Mouse (Mus musculus): ENCODE measurements at regions not wholly inside any gene's neighbourhood (a gene's known extent, or its start where the extent isn't known, plus 50 kb on each side); places are given as distances from the start of the nearest gene placed in this dataset.

- Histone ChIP-seq H3K4me2 (no peak overlapping the region), H3K9me3 (replicated peaks) (no peaks in the 10 kb centered on the region), H3K4me3 (replicated peaks) (no peak overlapping the region), H3K27ac (0 out of 2 replicates have a peak overlapping the region, but pooled peaks have one; percentile 32), H3K4me1 (no peaks in the 10 kb centered on the region), H3K27me3 (no peaks in the 10 kb centered on the region), H3K36me3 (no peaks in the 10 kb centered on the region), H3K9ac (no peak overlapping the region)
- no peak; the same call in 1 of the 2 replicates for ATAC-seq (replicated peaks; ENCODE audit: low FRiP score)
- WGBS: 49% methylated on average over 4 of the region's 4 CpGs
Measured at GRCm38 (mm10) chr3:142965604-142966003, 83.8 kb upstream of the Pkn2 start.

GRCm38 (mm10) chr3:142963818-142964372 lies 82.1 kb upstream of the Pkn2 start:
- WGBS: 77% methylated on average over 4 of the region's 4 CpGs
- Histone ChIP-seq H3K4me2 (no peak overlapping the region), H3K27me3 (no peaks in the 10 kb centered on the region), H3K36me3 (no peaks in the 10 kb centered on the region), H3K4me3 (replicated peaks) (no peak overlapping the region), H3K4me1 (no peaks in the 10 kb centered on the region), H3K27ac (no peak overlapping the region), H3K9me3 (replicated peaks) (no peaks in the 10 kb centered on the region), H3K9ac (no peak overlapping the region)
- ATAC-seq (replicated peaks; ENCODE audit: low FRiP score): no peak

- Histone ChIP-seq H3K9ac (no peak overlapping the region), H3K9me3 (replicated peaks) (no peaks in the 10 kb centered on the region), H3K27ac (no peak overlapping the region), H3K4me2 (no peak overlapping the region), H3K36me3 (no peaks in the 10 kb centered on the region), H3K27me3 (no peaks in the 10 kb centered on the region), H3K4me1 (no peaks in the 10 kb centered on the region), H3K4me3 (replicated peaks) (no peak overlapping the region)
- 81% methylated on average over 8 of the region's 8 CpGs for WGBS
- no peak for ATAC-seq (replicated peaks; ENCODE audit: low FRiP score)
Measured at GRCm38 (mm10) chr3:142957768-142958167, 76.0 kb upstream of the Pkn2 start.

GRCm38 (mm10) chr3:142948771-142949170 lies 67.0 kb upstream of the Pkn2 start:
- WGBS: 37% methylated on average over 7 of the region's 7 CpGs
- Histone ChIP-seq H3K27ac (no peak overlapping the region), H3K27me3 (no peaks in the 10 kb centered on the region), H3K36me3 (no peaks in the 10 kb centered on the region), H3K9ac (no peak overlapping the region), H3K4me2 (no peak overlapping the region), H3K4me1 (no peaks in the 10 kb centered on the region), H3K9me3 (replicated peaks) (no peaks in the 10 kb centered on the region), H3K4me3 (replicated peaks) (no peak overlapping the region)
- ATAC-seq (replicated peaks; ENCODE audit: low FRiP score): no peak

DNA sequence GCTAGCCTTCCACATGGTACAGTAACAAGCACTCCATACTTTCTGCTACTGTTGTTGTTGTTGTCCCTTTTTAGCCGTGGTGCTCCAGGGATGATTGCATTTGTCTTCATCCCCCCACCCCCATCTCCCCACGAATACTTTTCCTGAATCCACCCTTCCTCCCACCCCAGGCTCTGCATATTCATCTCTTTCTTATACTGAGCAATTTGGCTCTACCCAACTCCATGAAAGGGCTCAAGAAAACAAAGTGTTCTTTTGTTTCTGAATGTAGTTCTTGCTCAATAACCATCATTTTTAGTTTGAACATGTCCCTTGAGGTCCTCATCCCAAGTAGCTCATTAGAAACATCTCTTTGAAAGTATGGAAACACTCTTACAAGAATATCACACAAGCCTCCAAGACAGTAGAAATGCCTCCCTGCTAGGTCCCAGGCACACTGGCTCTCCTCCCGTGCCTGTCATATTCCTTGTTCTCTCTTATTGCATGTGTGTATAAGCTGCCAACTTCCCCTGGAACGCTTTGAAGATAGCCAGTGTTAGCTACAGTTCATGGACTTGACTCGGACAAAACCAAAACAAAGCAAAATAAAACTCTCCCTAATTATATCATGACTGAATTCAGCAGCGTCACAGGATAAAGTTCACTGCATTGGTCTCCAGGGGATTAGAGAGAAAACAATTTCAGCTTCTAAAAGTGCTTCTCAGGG lies 59.7 kb upstream of the Pkn2 start:
- Histone ChIP-seq H3K27ac (no peak overlapping the region), H3K36me3 (no peaks in the 10 kb centered on the region), H3K4me2 (no peak overlapping the region), H3K9me3 (replicated peaks) (no peaks in the 10 kb centered on the region), H3K4me3 (replicated peaks) (no peak overlapping the region), H3K4me1 (0 out of 2 replicates have a peak, but pooled peaks cover 3% of the 10 kb centered on the region), H3K9ac (no peak overlapping the region), H3K27me3 (no peaks in the 10 kb centered on the region)
- ATAC-seq (replicated peaks; ENCODE audit: low FRiP score): no peak
- WGBS: 52% methylated on average over 6 of the region's 6 CpGs

- Histone ChIP-seq H3K9ac (no peak overlapping the region), H3K9me3 (replicated peaks) (no peaks in the 10 kb centered on the region), H3K36me3 (no peaks in the 10 kb centered on the region), H3K4me1 (0 out of 2 replicates have a peak, but pooled peaks cover 5% of the 10 kb centered on the region), H3K4me3 (replicated peaks) (no peak overlapping the region), H3K4me2 (no peak overlapping the region), H3K27me3 (no peaks in the 10 kb centered on the region), H3K27ac (no peak overlapping the region)
- 83% methylated on average over 5 of the region's 5 CpGs for WGBS
- no peak for ATAC-seq (replicated peaks; ENCODE audit: low FRiP score)
Measured at GRCm38 (mm10) chr3:142940874-142941273, 59.1 kb upstream of the Pkn2 start.

- ATAC-seq (replicated peaks; ENCODE audit: low FRiP score): no peak
- H3K4me3 ChIP-seq (replicated peaks): no peak overlapping the region
- H3K9me3 ChIP-seq (replicated peaks): no peaks in the 10 kb centered on the region
- no peaks in the 10 kb centered on the region for H3K27me3 ChIP-seq
- no peak overlapping the region for H3K4me2 ChIP-seq
- H3K9ac ChIP-seq: no peak overlapping the region
- 0 out of 2 replicates have a peak, but pooled peaks cover 5% of the 10 kb centered on the region for H3K4me1 ChIP-seq
- H3K27ac ChIP-seq: no peak overlapping the region
- H3K36me3 ChIP-seq: no peaks in the 10 kb centered on the region
- WGBS: 41% methylated on average over 1 of the region's 1 CpGs
Measured at GRCm38 (mm10) chr3:142939773-142940172, 58.0 kb upstream of the Pkn2 start.

DNA sequence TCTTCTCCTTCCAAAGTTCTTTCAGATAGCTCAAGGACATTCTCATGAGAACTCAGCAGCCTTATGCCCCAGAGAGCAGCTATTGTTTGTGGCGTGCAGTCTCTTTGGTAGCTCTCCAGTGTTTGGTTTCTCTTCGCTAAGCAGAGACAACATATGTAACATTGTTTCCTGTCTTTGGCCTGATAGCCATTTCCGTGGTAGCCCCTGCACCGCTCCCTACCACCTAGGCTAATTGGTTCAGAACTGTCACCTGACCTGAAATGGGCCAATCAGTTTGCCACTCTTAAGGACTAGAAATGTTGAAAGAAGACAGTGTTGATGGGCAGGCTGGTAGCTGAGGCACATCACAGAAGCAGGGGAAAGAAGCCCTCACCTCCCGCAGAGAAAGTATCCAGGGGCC lies 54.1 kb upstream of the Pkn2 start:
- WGBS: 61% methylated on average over 5 of the region's 5 CpGs
- Histone ChIP-seq H3K9ac (no peak overlapping the region), H3K27me3 (no peaks in the 10 kb centered on the region), H3K9me3 (replicated peaks) (no peaks in the 10 kb centered on the region), H3K27ac (no peak overlapping the region), H3K36me3 (no peaks in the 10 kb centered on the region), H3K4me1 (0 out of 2 replicates have a peak, but pooled peaks cover 5% of the 10 kb centered on the region), H3K4me2 (no peak overlapping the region), H3K4me3 (replicated peaks) (no peak overlapping the region)
- ATAC-seq (replicated peaks; ENCODE audit: low FRiP score): no peak

GRCm38 (mm10) chr3:142934326-142934725 lies 52.5 kb upstream of the Pkn2 start:
- Histone ChIP-seq H3K9me3 (replicated peaks) (no peaks in the 10 kb centered on the region), H3K4me1 (0 out of 2 replicates have a peak, but pooled peaks cover 5% of the 10 kb centered on the region), H3K36me3 (no peaks in the 10 kb centered on the region), H3K9ac (no peak overlapping the region), H3K4me2 (no peak overlapping the region), H3K27me3 (no peaks in the 10 kb centered on the region), H3K27ac (no peak overlapping the region), H3K4me3 (replicated peaks) (no peak overlapping the region)
- WGBS: 87% methylated on average over 5 of the region's 5 CpGs
- no peak for ATAC-seq (replicated peaks; ENCODE audit: low FRiP score)

DNA sequence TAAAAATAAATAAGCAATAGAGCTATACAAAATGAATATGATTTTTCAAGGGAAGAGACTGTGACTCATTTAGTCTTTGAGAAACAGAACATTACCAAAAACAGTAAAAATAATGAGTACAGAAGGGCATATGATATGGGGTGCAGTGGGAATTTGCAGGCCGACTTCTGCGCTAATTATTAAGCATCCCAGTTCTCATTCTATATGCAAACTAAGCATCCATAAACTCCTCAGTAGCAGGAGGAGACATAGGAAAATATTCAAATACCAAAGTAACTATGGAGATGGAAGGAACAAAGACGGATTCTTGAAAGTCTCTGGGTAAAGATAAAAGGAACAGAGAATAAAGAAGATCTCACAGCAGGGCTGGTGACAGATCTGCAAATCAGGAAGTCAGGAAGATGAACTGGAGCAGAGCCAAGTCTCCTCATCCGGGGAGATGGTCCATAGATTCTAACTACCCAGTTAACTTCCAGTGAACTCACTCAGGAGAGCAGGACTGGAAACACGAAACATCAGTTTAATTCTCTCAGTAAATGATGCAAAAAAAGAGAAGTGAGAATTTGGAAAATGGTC lies 52.0 kb upstream of the Pkn2 start:
- 0 out of 2 replicates have a peak, but pooled peaks cover 5% of the 10 kb centered on the region for H3K4me1 ChIP-seq
- no peak overlapping the region for H3K9ac ChIP-seq
- no peak overlapping the region for H3K27ac ChIP-seq
- H3K4me2 ChIP-seq: no peak overlapping the region
- H3K4me3 ChIP-seq (replicated peaks): no peak overlapping the region
- H3K9me3 ChIP-seq (replicated peaks): no peaks in the 10 kb centered on the region
- whole genome bisulfite sequencing: 76% methylated on average over 5 of the region's 5 CpGs
- H3K36me3 ChIP-seq: no peaks in the 10 kb centered on the region
- ATAC-seq (replicated peaks; ENCODE audit: low FRiP score): no peak
- no peaks in the 10 kb centered on the region for H3K27me3 ChIP-seq
